Mouse (Mus musculus) cortical plate, adult 2 months (tissue): ENCODE results near the gene March8.

ENCODE experiments used
- CTCF ChIP-seq: fragments of 200-500 bp; IDR thresholded peaks from 2 replicates; pipeline ENCODE4 v1.5.1; 2011; ENCODE audit warnings: mild to moderate bottlenecking, control low read depth, low read length; ENCODE audit not compliant: insufficient read depth; ENCODE audit errors: extremely low read depth
- POLR2A ChIP-seq: fragments of 200-500 bp; IDR thresholded peaks from 2 replicates; pipeline ENCODE4 v1.6.1; 2011; ENCODE audit warnings: mild to moderate bottlenecking, low read length, control low read depth; ENCODE audit not compliant: insufficient read depth; ENCODE audit errors: extremely low read depth

- TF ChIP-seq POLR2A (no peak), CTCF (no peak)
These were observed 89.7 kb downstream of the March8 start for GRCm38 (mm10) chr6:116427552-116427951.
